Mouse (Mus musculus) lung, adult 2 months (tissue): Measurements from ENCODE around the gene Kcnj5.

Experiments
- CTCF ChIP-seq: fragments of 200-500 bp; IDR thresholded peaks from 2 replicates; pipeline ENCODE4 v1.5.1; 2011; ENCODE audit warnings: mild to moderate bottlenecking, low read length, control low read depth; ENCODE audit not compliant: insufficient read depth
- POLR2A ChIP-seq: fragments of 200-500 bp; IDR thresholded peaks from 2 replicates; pipeline ENCODE4 v1.6.1; 2011; ENCODE audit warnings: low read depth, mild to moderate bottlenecking, control low read depth, low read length, borderline replicate concordance; ENCODE audit errors: extremely low read depth

DNA sequence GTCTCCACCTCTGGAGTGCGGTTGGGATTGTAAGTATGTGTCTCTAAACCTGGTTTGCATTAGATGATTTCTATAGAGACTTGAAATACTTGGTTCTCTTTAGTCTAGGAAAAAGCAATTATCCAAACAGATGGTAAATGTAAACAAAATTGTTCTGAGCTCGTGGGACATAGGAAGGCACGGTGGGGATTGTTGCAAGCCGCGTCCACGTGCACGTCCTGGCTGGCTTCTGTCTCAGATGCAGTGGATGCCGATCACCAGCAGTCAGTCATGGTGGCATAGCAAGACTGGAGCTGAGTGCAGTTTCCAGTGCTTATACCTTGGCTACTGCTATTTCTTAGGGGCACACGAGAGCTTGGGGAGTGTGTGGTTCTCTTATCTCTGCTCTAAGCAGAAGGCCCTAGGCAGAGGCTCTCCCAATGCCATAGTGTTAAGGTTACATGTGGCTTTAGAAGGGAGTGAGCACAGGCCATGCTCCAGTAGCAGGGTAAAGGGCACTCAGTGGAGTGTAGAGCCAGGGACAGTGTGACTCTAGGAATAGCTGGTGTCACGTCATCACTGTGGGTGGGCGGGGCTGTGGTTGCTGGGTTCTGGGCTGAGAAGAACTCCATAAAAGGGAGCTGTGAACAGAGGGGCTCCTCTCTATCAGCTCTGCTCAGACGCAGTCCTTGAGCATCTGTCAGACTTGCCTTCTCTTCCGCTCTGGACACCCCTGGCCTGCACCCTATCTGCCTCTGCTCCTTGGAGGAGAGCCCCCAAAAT, 8.6 kb downstream of the Kcnj5 start:
- TF ChIP-seq POLR2A (no peak), CTCF (no peak)
